Mouse (Mus musculus) limb, embryonic 15.5 days (tissue): ENCODE data around the gene Smad3. TPM values are rescaled to one million over a fixed set of nuclear protein-coding genes. Genes with fewer than 3 reads are reported as not detected.

Experiments used
- ATAC-seq: fragments of 200-750 bp; cut with Nextera tagmentation; 2 replicates; pipeline ENCODE4 v1.8.0; 2017; ENCODE audit warnings: low read depth, moderate TSS enrichment; ENCODE audit not compliant: insufficient number of reproducible peaks, low FRiP score, low TSS enrichment
- H3K27ac ChIP-seq: fragments of 300-500 bp; sonication (generic); 2 replicates; pipeline ENCODE4 v1.5.1; 2015; ENCODE audit warnings: moderate library complexity, mild to moderate bottlenecking, inconsistent platforms
- H3K27me3 ChIP-seq: fragments of 300-500 bp; sonication (generic); 2 replicates; pipeline ENCODE4 v1.6.1; 2015; ENCODE audit warnings: inconsistent platforms
- H3K36me3 ChIP-seq: fragments of 300-500 bp; sonication (generic); 2 replicates; pipeline ENCODE4 v1.6.1; 2015; ENCODE audit warnings: inconsistent platforms
- H3K4me1 ChIP-seq: fragments of 300-500 bp; sonication (generic); 2 replicates; pipeline ENCODE4 v1.6.1; 2015; ENCODE audit warnings: inconsistent platforms
- H3K4me2 ChIP-seq: fragments of 300-500 bp; sonication (generic); 2 replicates; pipeline ENCODE4 v1.6.1; 2015; ENCODE audit warnings: mild to moderate bottlenecking, inconsistent platforms
- H3K4me3 ChIP-seq: fragments of 300-500 bp; sonication (generic); 2 replicates; pipeline ENCODE4 v1.5.1; 2015; ENCODE audit warnings: mild to moderate bottlenecking, inconsistent platforms
- H3K9ac ChIP-seq: fragments of 300-500 bp; sonication (generic); 2 replicates; pipeline ENCODE4 v1.6.1; 2015; ENCODE audit warnings: inconsistent platforms
- H3K9me3 ChIP-seq: fragments of 300-500 bp; sonication (generic); 2 replicates; pipeline ENCODE4 v1.6.1; 2016; ENCODE audit warnings: inconsistent platforms
- WGBS: fragments of 180-500 bp; shearing (Covaris S2); methylation state at CpG from one replicate; pipeline ENCODE4 v1.1.7; 2015; 5-methylcytosine and 5-hydroxymethylcytosine counted together
- polyA plus RNA-seq: library from polyadenylated mRNA; unstranded; fragments of >200 nt; fragmentation: Nextera tagmentation; extraction: Ambion mirVana; gene quantifications from 2 replicates; pipeline ENCODE4 v1.2.1, GENCODE M21; 2015

Smad3 gene
- polyA plus RNA-seq, 1 experiment from 2014 or later: 28.9 TPM

DNA sequence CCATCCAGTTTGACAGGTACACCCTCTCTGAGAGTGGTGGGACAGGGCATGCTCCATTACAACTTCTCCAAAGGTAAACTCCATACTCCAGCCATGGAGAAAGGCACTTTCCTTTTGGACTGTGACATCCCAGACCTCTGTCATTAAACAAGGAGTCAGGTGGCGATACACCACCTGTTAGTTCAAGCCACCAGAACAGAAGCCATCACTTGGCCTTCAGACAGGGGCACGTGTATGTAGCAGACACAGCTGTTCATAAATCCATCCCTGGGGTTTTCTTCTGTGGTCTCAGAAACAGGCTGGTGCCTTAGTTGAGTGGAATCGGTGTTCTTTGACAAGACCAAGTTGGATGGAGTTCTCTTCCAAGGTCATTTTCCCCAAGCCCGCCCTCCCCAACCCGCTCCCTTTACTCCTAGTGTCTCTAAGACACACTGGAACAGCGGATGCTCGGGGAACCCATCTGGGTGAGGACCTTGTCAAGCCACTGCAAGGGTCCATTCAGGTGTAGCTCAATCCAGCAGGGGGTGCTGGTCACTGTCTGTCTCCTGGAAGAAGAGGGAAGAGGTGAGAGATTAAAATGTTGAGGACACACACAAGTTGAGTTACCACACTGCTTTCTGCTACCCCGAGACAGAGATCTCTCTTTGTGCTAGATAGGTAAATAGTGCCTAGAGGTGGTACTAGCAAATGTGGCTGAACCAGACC, 107.8 kb downstream of the Smad3 start:
- H3K27ac ChIP-seq: peak overlapping the region; percentile 89
- no peak overlapping the region for H3K4me3 ChIP-seq

DNA sequence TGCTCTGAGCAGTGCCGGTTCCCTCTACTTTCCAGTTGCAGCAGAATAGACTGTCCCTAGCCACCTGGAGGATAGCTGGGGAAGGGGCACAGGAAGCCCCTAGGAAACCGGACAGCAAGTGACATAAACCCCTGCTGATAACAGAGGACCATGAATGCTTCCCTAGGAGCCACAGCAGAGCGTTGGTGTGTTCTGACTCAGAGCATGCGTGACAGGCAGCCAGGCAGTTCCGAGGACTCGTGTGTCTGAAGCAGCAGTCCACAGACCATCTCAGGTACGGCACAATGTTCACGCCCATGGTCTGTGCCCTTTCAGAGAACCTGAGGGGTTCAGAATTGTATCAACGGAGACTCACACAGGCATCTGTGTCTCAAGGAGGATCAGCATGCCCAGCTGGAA, 109.3 kb downstream of the Smad3 start:
- Histone ChIP-seq H3K9ac (no peak overlapping the region), H3K27ac (peak overlapping the region; percentile 13; the same call in 1 of the 2 replicates), H3K4me3 (no peak overlapping the region), H3K9me3 (no peaks in the 10 kb centered on the region), H3K27me3 (no peaks in the 10 kb centered on the region), H3K4me1 (peaks cover 55% of the 10 kb centered on the region), H3K36me3 (peaks cover 44% of the 10 kb centered on the region), H3K4me2 (no peak overlapping the region)
- 81% methylated on average over 9 of the region's 9 CpGs for WGBS
- no peak for ATAC-seq

More for the DNA sequence above, 107.8 kb downstream of the Smad3 start:
- Histone ChIP-seq H3K9me3 (no peaks in the 10 kb centered on the region), H3K4me2 (no peak overlapping the region), H3K9ac (no peak overlapping the region), H3K27me3 (no peaks in the 10 kb centered on the region), H3K36me3 (peaks cover 48% of the 10 kb centered on the region), H3K4me1 (peaks cover 69% of the 10 kb centered on the region)
- WGBS: 82% methylated on average over 8 of the region's 8 CpGs
- ATAC-seq: no peak

DNA sequence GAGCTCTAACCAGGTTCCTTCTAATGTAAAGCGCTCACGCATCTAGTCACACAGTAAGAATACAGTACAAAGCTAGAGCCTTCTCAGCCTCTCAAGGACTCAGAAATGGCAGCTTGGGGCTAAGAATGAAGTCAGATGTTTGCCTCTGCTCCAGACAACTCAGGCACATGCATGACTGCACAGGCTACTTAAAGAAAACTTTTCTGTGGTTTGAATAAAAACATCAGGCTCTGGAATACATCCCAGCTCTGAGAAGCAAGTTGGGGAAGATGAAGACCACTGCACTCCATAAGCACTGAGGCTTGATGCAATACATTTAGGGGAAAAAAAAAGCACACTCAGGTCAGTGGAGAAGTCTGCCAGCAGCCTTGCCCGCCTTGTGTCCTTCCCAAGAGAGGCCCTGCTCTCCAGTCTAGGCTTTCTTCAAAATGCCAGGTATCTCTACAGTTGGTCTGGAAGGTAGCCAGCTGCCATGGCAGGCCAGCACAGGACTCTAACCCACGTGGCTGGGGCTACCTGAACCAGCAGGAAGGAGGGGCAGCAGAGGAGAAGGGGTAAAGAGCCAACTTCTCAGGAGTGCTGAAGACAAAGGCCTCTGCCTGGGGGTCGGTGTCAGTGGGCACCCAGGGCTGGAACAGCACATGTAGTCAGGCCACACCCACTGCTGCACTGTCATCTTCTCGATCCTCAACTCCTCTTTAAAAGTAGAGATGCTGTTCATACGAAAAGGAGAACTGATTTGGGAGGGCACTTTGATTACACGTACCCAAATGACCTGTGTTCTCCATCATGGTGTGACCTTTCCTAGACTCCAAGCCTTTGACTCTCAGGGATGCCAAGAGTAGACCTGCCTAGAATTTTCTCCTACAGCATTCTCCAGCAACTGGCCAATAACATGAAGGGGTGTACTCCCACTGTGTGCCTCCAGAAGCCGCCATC, 109.9 kb downstream of the Smad3 start:
- H3K4me2 ChIP-seq: no peak overlapping the region
- WGBS: 69% methylated on average over 9 of the region's 9 CpGs
- H3K36me3 ChIP-seq: peaks cover 47% of the 10 kb centered on the region
- H3K9me3 ChIP-seq: no peaks in the 10 kb centered on the region
- H3K4me3 ChIP-seq: no peak overlapping the region
- H3K4me1 ChIP-seq: peaks cover 48% of the 10 kb centered on the region
- H3K27me3 ChIP-seq: no peaks in the 10 kb centered on the region
- no peak overlapping the region for H3K9ac ChIP-seq
- H3K27ac ChIP-seq: peak overlapping the region; percentile 71
- no peak for ATAC-seq

DNA sequence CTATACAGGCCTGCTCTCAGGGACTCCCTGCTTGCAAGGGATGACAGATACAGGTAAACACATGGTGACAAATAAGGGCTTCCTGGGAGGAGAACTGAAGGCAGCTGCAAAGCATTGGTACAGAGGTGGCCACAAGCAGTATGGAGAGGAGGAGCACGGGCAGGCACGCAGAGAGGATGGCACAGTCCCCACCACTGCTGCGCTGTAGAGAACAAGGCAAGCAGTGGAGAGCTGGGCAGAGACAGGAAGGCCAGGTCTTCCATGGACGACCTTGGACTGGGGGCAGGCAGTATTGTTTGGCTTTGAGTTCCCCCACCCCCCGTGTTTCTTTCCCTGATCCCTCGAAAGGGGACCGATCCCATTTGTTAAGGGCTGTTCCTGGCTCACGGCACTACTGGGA, 112.7 kb downstream of the Smad3 start:
- Histone ChIP-seq H3K9me3 (no peaks in the 10 kb centered on the region), H3K4me3 (no peak overlapping the region), H3K9ac (no peak overlapping the region), H3K4me1 (peaks cover 20% of the 10 kb centered on the region), H3K27ac (no peak overlapping the region), H3K36me3 (peaks cover 53% of the 10 kb centered on the region), H3K27me3 (no peaks in the 10 kb centered on the region), H3K4me2 (no peak overlapping the region)
- no peak for ATAC-seq
- WGBS: 88% methylated on average over 8 of the region's 8 CpGs

DNA sequence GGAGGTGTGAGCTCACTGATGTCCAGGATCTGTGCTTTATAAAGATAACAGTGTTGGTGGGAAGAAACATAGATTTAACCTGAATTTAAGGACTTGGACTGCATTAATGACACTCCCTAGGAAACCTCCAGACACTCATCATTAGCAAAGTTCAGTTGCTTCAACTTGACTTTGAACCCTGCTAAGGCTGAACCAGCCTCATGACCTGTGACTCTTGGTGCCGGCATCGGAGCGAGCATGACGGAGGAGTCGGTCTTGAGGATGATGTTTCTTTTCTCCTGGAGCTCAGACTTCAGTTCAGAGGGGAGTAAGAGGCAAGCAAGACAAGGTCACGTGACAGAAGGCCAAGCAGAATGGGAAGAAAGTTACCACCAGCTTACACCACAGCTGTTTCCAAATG, 113.8 kb downstream of the Smad3 start:
- 94% methylated on average over 6 of the region's 6 CpGs for WGBS

DNA sequence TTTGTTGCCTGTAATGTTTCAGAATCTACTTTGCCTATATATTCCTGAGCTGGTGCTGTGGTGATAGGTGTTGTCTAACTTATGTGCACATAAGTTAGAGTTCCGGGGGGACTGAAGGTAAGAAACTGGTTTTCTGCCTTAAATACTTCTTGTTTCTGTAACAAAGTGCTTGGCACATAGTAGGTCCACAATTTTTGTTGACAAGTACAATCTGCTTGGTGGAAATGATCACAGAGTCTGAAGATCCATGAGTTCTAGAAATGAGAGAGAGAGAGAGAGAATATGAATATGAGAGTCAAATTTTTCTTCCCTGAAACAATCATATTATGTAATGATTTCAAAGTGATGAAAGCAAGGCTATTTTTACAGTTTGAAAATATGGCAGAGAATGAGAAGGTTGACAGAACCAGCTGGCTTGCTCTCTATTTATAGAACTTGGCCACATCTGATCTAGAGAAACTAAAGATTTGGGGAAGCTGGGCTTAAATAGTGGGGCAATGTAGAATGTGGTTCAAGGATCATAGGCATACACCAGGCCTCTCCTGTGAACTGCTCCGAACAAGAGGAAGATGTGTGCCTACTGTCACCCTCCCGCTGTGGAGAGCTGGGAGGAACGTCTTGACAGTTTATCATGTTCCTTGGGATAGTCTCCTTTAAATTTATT, 115.7 kb downstream of the Smad3 start:
- Histone ChIP-seq H3K4me2 (no peak overlapping the region), H3K4me3 (no peak overlapping the region), H3K4me1 (no peaks in the 10 kb centered on the region), H3K27me3 (no peaks in the 10 kb centered on the region), H3K36me3 (peaks cover 49% of the 10 kb centered on the region), H3K27ac (no peak overlapping the region), H3K9me3 (no peaks in the 10 kb centered on the region), H3K9ac (no peak overlapping the region)
- WGBS: 91% methylated on average over 4 of the region's 4 CpGs
- ATAC-seq: no peak

More for the DNA sequence above, 113.8 kb downstream of the Smad3 start:
- Histone ChIP-seq H3K4me2 (no peak overlapping the region), H3K9me3 (no peaks in the 10 kb centered on the region), H3K27ac (no peak overlapping the region), H3K36me3 (peaks cover 48% of the 10 kb centered on the region), H3K27me3 (no peaks in the 10 kb centered on the region), H3K9ac (no peak overlapping the region), H3K4me1 (peaks cover 16% of the 10 kb centered on the region), H3K4me3 (no peak overlapping the region)
- no peak for ATAC-seq

DNA sequence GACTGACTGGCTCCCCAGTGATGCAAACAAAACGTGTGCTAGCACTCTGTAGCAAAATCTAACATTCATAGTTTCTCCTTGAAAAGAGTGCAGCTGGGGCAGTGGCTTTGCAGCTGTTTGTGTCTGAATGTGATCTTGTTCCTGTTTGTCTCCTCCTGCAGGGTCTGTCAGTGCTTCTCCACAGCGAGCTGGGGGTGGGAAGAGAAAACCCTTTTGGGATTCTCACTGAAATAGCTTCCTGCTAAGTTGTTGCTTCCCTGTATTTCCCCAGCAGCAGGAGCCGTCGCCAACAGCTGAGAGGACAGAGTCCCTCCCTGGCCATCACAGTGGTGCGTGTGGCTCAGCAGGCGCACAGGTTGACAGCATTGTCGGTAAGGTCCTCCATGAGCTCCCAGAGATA, 121.7 kb downstream of the Smad3 start:
- ATAC-seq: no peak
- H3K9me3 ChIP-seq: no peaks in the 10 kb centered on the region
- no peaks in the 10 kb centered on the region for H3K27me3 ChIP-seq
- peaks cover 36% of the 10 kb centered on the region for H3K36me3 ChIP-seq
- H3K9ac ChIP-seq: no peak overlapping the region
- no peak overlapping the region for H3K4me3 ChIP-seq
- no peak overlapping the region for H3K27ac ChIP-seq
- WGBS: 73% methylated on average over 7 of the region's 7 CpGs
- no peak overlapping the region for H3K4me2 ChIP-seq
- no peaks in the 10 kb centered on the region for H3K4me1 ChIP-seq

DNA sequence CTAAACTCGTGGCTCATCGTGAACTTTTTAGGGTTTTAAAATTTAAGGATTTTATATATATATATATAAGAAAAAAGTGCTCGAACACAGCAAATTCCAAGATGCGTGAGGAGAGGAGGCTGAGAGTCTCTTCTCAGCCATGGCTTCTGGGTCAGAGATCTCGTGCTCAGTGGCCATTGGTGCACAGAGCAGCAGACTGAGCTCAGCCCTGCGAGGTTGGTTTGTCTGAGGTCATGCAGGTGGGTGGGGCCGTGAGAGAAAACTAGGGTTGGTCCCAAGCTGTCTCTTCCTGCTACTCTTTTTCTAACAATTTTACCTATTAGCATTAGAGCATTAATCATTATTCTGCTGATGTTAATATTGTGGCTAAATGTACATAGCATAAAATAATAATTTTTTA, 124.5 kb downstream of the Smad3 start:
- Histone ChIP-seq H3K27ac (no peak overlapping the region), H3K4me2 (no peak overlapping the region), H3K27me3 (no peaks in the 10 kb centered on the region), H3K9me3 (no peaks in the 10 kb centered on the region), H3K9ac (no peak overlapping the region), H3K36me3 (peaks cover 36% of the 10 kb centered on the region), H3K4me3 (no peak overlapping the region), H3K4me1 (no peaks in the 10 kb centered on the region)
- no peak for ATAC-seq
- 77% methylated on average over 7 of the region's 7 CpGs for WGBS

DNA sequence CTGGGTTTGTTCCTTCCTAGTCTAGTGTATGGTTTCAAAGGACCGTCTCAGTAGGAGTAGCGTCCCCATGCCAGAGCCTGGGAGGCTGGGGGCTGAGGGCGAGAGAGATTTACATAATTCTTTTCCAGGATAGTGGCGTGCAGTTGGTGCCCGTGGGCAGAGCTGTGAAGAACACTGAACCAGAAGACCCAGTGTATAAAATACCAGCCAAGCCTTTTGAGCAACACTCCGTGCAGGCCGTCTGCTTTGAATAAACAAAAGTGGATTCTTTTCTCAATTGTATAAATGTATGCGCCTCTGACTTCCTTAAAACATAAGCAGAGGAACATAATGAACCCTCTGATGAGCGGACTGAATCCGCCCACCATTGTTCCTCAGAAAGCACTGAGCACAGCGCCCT, 124.9 kb downstream of the Smad3 start:
- H3K9me3 ChIP-seq: no peaks in the 10 kb centered on the region
- H3K27me3 ChIP-seq: no peaks in the 10 kb centered on the region
- H3K4me3 ChIP-seq: no peak overlapping the region
- 81% methylated on average over 11 of the region's 11 CpGs for WGBS
- peaks cover 32% of the 10 kb centered on the region for H3K36me3 ChIP-seq
- H3K4me1 ChIP-seq: no peaks in the 10 kb centered on the region
- H3K4me2 ChIP-seq: no peak overlapping the region
- H3K9ac ChIP-seq: no peak overlapping the region
- no peak overlapping the region for H3K27ac ChIP-seq
- no peak for ATAC-seq

DNA sequence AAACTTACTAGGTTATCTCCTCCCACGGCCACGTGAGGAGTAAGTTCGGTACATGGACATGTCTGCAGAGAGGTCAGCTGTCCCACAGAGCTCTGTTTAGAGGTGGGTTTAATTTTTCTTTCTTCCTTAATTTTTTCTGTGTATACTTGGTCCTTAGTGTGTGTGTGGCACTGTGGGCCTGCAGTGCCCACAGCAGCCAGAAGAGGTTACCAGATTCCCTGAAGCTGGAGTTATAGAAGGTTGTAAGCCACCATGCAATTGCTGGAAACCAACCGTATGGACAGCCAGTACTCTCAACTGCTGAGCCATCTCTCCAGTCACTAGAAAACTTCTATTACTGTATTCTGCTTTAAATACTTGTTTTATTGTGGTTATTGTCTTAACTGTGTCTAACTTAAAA, 125.7 kb downstream of the Smad3 start:
- 92% methylated on average over 4 of the region's 4 CpGs for WGBS
- Histone ChIP-seq H3K9me3 (no peaks in the 10 kb centered on the region), H3K36me3 (peaks cover 25% of the 10 kb centered on the region), H3K4me2 (no peak overlapping the region), H3K27ac (no peak overlapping the region), H3K4me1 (no peaks in the 10 kb centered on the region), H3K4me3 (no peak overlapping the region), H3K9ac (no peak overlapping the region), H3K27me3 (no peaks in the 10 kb centered on the region)
- no peak for ATAC-seq

DNA sequence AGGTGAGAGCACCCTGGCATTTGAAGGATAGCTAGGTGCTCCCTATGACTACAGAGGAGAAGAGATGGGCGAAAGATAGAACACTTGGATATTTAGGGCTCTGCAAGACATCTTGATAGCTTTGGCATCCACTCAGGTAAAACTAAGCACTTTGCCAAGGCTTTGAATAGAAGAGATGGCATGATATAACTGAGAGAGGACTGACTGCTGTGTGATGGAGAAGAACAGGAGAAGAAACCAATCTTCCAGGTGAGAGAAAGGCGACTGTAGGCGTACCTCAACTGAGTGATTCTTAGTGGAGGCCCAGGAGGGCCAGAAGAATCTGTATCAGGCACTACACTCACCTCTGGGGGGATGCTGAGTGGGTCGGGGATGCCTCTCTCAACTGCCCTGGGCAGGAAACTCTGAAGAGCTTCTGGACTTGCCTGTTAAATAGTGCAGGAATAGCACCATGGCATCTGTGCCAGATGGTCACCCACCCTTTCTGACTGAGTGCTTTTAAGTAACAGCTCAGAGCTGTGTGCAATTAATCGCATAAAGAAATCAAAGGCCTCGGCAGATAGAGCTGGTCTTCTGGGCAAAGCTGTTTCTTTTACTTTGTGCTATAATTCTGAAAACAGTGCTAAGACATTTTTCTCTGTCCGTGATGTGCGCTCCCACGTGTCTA, 132.6 kb downstream of the Smad3 start:
- Histone ChIP-seq H3K9ac (no peak overlapping the region), H3K27me3 (no peaks in the 10 kb centered on the region), H3K4me1 (no peaks in the 10 kb centered on the region), H3K4me3 (no peak overlapping the region), H3K9me3 (no peaks in the 10 kb centered on the region), H3K27ac (no peak overlapping the region), H3K4me2 (no peak overlapping the region), H3K36me3 (peaks cover 18% of the 10 kb centered on the region; the same call in 1 of the 2 replicates)
- ATAC-seq: no peak
- 86% methylated on average over 9 of the region's 9 CpGs for WGBS
